Mouse (Mus musculus) spleen, adult 10 weeks (tissue): ENCODE results near the gene Ikbke. TPM values are rescaled to one million over a fixed set of nuclear protein-coding genes. Genes with fewer than 3 reads are reported as not detected.

ENCODE experiments used
- polyA plus RNA-seq: library from polyadenylated mRNA; stranded (reverse); fragments of 350-450 nt; fragmentation: Illumina TruSeq; extraction: RNeasy Lipid Tissue Mini Kit (QIAGEN cat#74804); gene quantifications from one replicate; pipeline ENCODE4 v1.2.3, GENCODE M21; 2015; ENCODE audit warnings: low replicate concordance; ENCODE audit not compliant: insufficient read depth

Ikbke gene
- polyA plus RNA-seq = 63.0 TPM

DNA sequence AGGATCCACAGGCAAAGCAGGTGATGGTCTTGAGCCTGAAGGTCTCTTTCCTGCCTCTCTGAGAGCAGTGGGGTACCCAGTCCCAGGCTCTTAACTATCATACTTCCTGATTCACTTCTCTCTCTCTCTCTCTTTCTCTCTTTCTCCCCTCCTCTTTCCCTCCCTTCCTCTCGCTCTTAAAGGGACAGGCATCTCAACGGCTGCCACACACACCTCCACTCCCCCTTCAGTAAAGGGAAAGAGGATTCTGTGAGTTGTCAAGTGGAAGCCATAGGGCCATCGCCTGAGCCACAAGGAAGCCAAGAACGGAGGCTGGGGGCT, at the start of gene Ikbke:
Gene Ikbke, minus strand, starts transcription at position 151 of the 321 bp plus-strand sequence.

DNA sequence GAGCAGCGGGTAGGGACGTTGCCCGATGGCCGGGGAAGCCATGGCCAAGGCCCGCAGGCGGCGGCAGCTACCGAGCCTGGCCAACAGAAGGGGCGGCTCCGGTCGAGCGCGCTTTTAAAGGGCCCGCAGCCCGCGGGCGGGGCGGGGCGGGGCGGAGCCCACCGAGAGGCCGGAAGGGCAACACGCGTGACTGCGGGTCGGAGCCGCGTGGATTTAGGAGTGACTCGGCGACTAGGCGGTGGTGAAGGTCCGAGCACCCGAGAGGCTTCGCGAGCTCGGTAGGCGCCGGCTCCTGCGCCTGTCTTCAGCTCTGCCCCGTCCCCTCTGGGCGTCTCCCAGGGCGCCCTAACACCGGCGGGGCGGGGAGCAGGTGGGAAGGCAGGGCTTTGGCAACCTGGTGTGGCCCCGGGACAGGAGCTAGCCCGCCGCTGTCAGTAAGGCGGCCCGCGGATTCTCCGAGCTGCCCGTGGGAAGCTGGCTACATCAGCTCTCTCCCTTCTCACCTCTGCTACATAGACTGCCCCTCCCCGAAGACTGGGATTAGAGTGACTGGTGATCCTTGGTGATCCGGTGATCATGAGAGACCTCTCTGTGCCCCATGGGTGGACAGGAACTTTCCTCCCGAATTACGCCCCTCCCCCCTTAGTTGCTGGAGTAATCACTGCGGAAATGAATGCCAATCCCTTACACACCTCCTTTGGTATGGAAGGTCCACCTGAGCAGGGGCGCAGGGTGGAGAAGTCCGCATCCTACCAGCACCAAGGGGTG, 34.1 kb downstream of the Ikbke start, which contains the start of gene Rassf5:
Gene Rassf5, minus strand, starts transcription at position 170 of the 768 bp plus-strand sequence.

Other genes starting within 250 kb of the Ikbke start
- gene Mapkapk2, start 181.8 kb downstream of the Ikbke start, polyA plus RNA-seq = 76.0 TPM
- gene Dyrk3, start 141.3 kb downstream of the Ikbke start, polyA plus RNA-seq = 4.5 TPM
- gene Eif2d, start 126.4 kb downstream of the Ikbke start, polyA plus RNA-seq = 26.0 TPM
- 137 TPM for gene Rassf5, start 34.3 kb downstream of the Ikbke start, polyA plus RNA-seq
- gene Srgap2, start 247.7 kb upstream of the Ikbke start, polyA plus RNA-seq = 27.0 TPM
- gene Fam72a, start 248.3 kb upstream of the Ikbke start, polyA plus RNA-seq = 1.8 TPM